19 mouse cellular contexts compared by ENCODE assay signal in the genomic region with DNA sequence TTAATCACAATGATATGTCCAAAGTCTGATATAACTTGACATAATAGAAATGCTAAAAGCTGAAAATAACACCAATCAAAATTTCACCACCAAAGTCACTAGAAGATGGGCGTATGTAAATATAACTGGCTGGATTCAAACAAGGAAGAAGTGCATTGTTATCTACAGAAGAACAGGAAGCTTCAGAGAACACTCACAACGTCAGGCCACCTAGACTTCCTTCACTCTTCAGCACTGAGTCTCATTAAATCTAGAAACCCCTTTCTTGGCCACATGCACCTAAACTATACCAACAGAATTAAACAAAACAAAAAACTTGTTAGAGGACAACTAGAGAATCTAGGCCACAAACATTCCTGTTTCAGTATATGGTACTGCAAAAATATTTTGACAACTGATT. TPM values are rescaled to one million over a fixed set of nuclear protein-coding genes. Genes with fewer than 3 reads are reported as not detected.
DNase-seq lines count a peak whose midpoint lies in the region; ATAC-seq and TF ChIP-seq lines count a peak whose summit lies in the region.
"Had no signal": no experiment of that assay in that cellular context is flagged by ENCODE, and none has a peak within 500 bp of the region (broad histone marks: within the 10 kb centered on the region; RNA-seq: fewer than 3 reads in every experiment).

No protein-coding gene starts in this region.

- WGBS in lung, embryonic 14.5 days: 43% methylated on average over 2 of the region's 2 CpGs
- 27% methylated on average over 2 of the region's 2 CpGs for WGBS in kidney, adult 2 months
- 76% methylated on average over 2 of the region's 2 CpGs for WGBS in hindbrain, embryonic 13.5 days

- TF ChIP-seq EP300 in MEL (IDR thresholded peaks at IDR 0.05; ENCODE audit: low read depth in 1 of 2, low read length in 2 of 2): peak; percentile 41 to 45; a peak in 2 of 4 replicates

- TF ChIP-seq POLR2A in MEL (IDR thresholded peaks at IDR 0.05; ENCODE audit: control insufficient read depth in 1 of 2, insufficient read depth in 1 of 2, low read depth in 1 of 2, low read length in 2 of 2, poor library complexity in 1 of 2): no peak; a peak in 1 of 4 replicates
- TF ChIP-seq POLR2A in kidney, adult 2 months (IDR thresholded peaks at IDR 0.05; ENCODE audit: low read depth, low read length): no peak

- H3K9me3 ChIP-seq in lung, embryonic 14.5 days (ENCODE audit: low read depth, low read length): no peaks in the 10 kb centered on the region
- H3K9me3 ChIP-seq in MEL (replicated peaks; ENCODE audit: insufficient read depth, low read length): no peaks in the 10 kb centered on the region
- no peaks in the 10 kb centered on the region for H3K9me3 ChIP-seq in hindbrain, embryonic 13.5 days
- H3K9me3 ChIP-seq: forebrain, embryonic 15.5 days; kidney, embryonic 15.5 days; midbrain, embryonic 15.5 days; neural tube, embryonic 12.5 days had no signal

- no peak overlapping the region for H3K9ac ChIP-seq in lung, embryonic 14.5 days
- H3K9ac ChIP-seq in MEL (ENCODE audit: control insufficient read depth, low read depth, low read length, poor library complexity, severe bottlenecking): no peak overlapping the region
- H3K9ac ChIP-seq in hindbrain, embryonic 13.5 days: no peak overlapping the region
- H3K9ac ChIP-seq: kidney, embryonic 15.5 days; neural tube, embryonic 12.5 days had no signal

- no peaks in the 10 kb centered on the region for H3K27me3 ChIP-seq in lung, embryonic 14.5 days (ENCODE audit: insufficient read depth, low read length)
- no peaks in the 10 kb centered on the region for H3K27me3 ChIP-seq in MEL (ENCODE audit: control insufficient read depth in 1 of 2, insufficient read depth in 2 of 2, low read length in 2 of 2)
- no peaks in the 10 kb centered on the region for H3K27me3 ChIP-seq in kidney, adult 2 months (replicated peaks; ENCODE audit: control insufficient read depth, insufficient read depth, low read length)
- H3K27me3 ChIP-seq in hindbrain, embryonic 13.5 days: no peaks in the 10 kb centered on the region
- H3K27me3 ChIP-seq: forebrain, embryonic 15.5 days; kidney, embryonic 15.5 days; midbrain, embryonic 15.5 days; neural tube, embryonic 12.5 days had no signal

- no peak for TF ChIP-seq CTCF in gastrocnemius, adult 2 months (IDR thresholded peaks at IDR 0.05)
- no peak for TF ChIP-seq CTCF in lung, embryonic 14.5 days (IDR thresholded peaks at IDR 0.05; ENCODE audit: low read depth)
- no peak for TF ChIP-seq CTCF in MEL (IDR thresholded peaks at IDR 0.05 in 2 of 3, conservative IDR thresholded peaks at IDR 0.05 in 1 of 3; ENCODE audit: control insufficient read depth in 1 of 3, insufficient read depth in 1 of 3, low read depth in 2 of 3, low read length in 3 of 3, poor library complexity in 1 of 3, severe bottlenecking in 1 of 3)
- TF ChIP-seq CTCF in kidney, adult 2 months (conservative IDR thresholded peaks at IDR 0.05; ENCODE audit: insufficient read depth, insufficient read length, low read depth, low read length): no peak

- H3K79me2 ChIP-seq in MEL (ENCODE audit: control insufficient read depth, insufficient read depth, low read length, poor library complexity): peaks cover 88% of the 10 kb centered on the region

- intact Hi-C loops in gastrocnemius, adult 2 months (cut with DNase I): no loop called here
- intact Hi-C loops in gastrocnemius, postnatal 36 days (cut with DNase I): no loop called here

- H3K27ac ChIP-seq in gastrocnemius, adult 2 months: no peak overlapping the region
- H3K27ac ChIP-seq in lung, embryonic 14.5 days (ENCODE audit: low read depth): no peak overlapping the region
- H3K27ac ChIP-seq in MEL (ENCODE audit: control insufficient read depth, low read depth, low read length): no peak overlapping the region
- H3K27ac ChIP-seq in kidney, adult 2 months (ENCODE audit: insufficient read depth, low read depth, low read length): no peak overlapping the region
- H3K27ac ChIP-seq in hindbrain, embryonic 13.5 days: no peak overlapping the region
- H3K27ac ChIP-seq: forebrain, embryonic 15.5 days; hindbrain, postnatal 0 days; kidney, embryonic 15.5 days; layer of hippocampus, adult 2 months; midbrain, embryonic 15.5 days; neural tube, embryonic 12.5 days had no signal

- ATAC-seq in lung, embryonic 14.5 days (ENCODE audit: insufficient read depth): no peak
- ATAC-seq in hindbrain, embryonic 13.5 days (ENCODE audit: low FRiP score): no peak
- ATAC-seq: forebrain, embryonic 15.5 days; hindbrain, postnatal 0 days; midbrain, embryonic 15.5 days had no signal

- no peak for DNase-seq in gastrocnemius, adult 2 months
- DNase-seq in gastrocnemius, postnatal 36 days: no peak
- no peak for DNase-seq in lung, embryonic 14.5 days
- DNase-seq in lung, postnatal 14 days: no peak
- DNase-seq in MEL (ENCODE audit: low read depth, low spot score): peak; percentile 79
- peak; percentile 55 for DNase-seq in naive thymus-derived CD4-positive, alpha-beta T cell, adult 2 months (ENCODE audit: low read depth)
- no peak for DNase-seq in kidney, adult 2 months
- DNase-seq: adrenal gland, adult 8-10 months; cerebellum, adult 8-10 months; heart, adult 11 months; heart, postnatal 14 days had no signal

- peak overlapping the region; percentile 79 for H3K4me3 ChIP-seq in gastrocnemius, adult 2 months
- no peak overlapping the region for H3K4me3 ChIP-seq in lung, embryonic 14.5 days (ENCODE audit: low read depth, low read length)
- H3K4me3 ChIP-seq in MEL (ENCODE audit: control insufficient read depth in 1 of 2, insufficient read depth in 1 of 2, low read depth in 2 of 2, low read length in 2 of 2): no peak overlapping the region; a peak in 1 of 4 replicates
- H3K4me3 ChIP-seq in kidney, adult 2 months (ENCODE audit: insufficient read depth, low read depth, low read length): no peak overlapping the region
- H3K4me3 ChIP-seq in hindbrain, embryonic 13.5 days: no peak overlapping the region
- H3K4me3 ChIP-seq: forebrain, embryonic 15.5 days; layer of hippocampus, adult 2 months; midbrain, embryonic 15.5 days; neural tube, embryonic 12.5 days had no signal

- no peak for TF ChIP-seq RAD21 in MEL (IDR thresholded peaks at IDR 0.05; ENCODE audit: low read depth, low read length)

- H3K4me2 ChIP-seq in lung, embryonic 14.5 days: peak overlapping the region; percentile 21; the same call in 1 of the 2 replicates
- H3K4me2 ChIP-seq in hindbrain, embryonic 13.5 days: no peak overlapping the region
- H3K4me2 ChIP-seq: forebrain, embryonic 15.5 days had no signal

- H3K36me3 ChIP-seq in lung, embryonic 14.5 days (ENCODE audit: insufficient read depth): peaks cover 22% of the 10 kb centered on the region
- H3K36me3 ChIP-seq in MEL (ENCODE audit: control insufficient read depth in 1 of 2, insufficient read depth in 2 of 2, low read length in 2 of 2): peaks cover 13 to 69% of the 10 kb centered on the region in 2 experiments
- no peaks in the 10 kb centered on the region for H3K36me3 ChIP-seq in kidney, adult 2 months (ENCODE audit: control insufficient read depth, insufficient read depth, low read length)
- peaks cover 11% of the 10 kb centered on the region for H3K36me3 ChIP-seq in hindbrain, embryonic 13.5 days
- H3K36me3 ChIP-seq: midbrain, embryonic 15.5 days had no signal

- H3K4me1 ChIP-seq in lung, embryonic 14.5 days (ENCODE audit: insufficient read depth): peaks cover 25% of the 10 kb centered on the region
- peaks cover 34 to 49% of the 10 kb centered on the region in 2 experiments for H3K4me1 ChIP-seq in MEL (ENCODE audit: control insufficient read depth in 1 of 2, insufficient read depth in 2 of 2, low read length in 2 of 2)
- peaks cover 51% of the 10 kb centered on the region for H3K4me1 ChIP-seq in kidney, adult 2 months (ENCODE audit: control insufficient read depth, insufficient read depth, low read length)
- peaks cover 67% of the 10 kb centered on the region for H3K4me1 ChIP-seq in hindbrain, embryonic 13.5 days (replicated peaks)

RNA-seq across cellular contexts. Expression of a gene that starts 3.6 kb away (rescaled TPM):
- total RNA-seq in gastrocnemius, adult 2 months (2021): 100 to 1,000 TPM; 226 to 229 TPM
- 100 to 1,000 TPM; 192 to 206 TPM for total RNA-seq in gastrocnemius, postnatal 36 days (2021)
- 687 and 693 TPM in 2 replicates for polyA plus RNA-seq in lung, embryonic 14.5 days (2014; fragmentation: Nextera tagmentation; extraction: Ambion mirVana)
- 541 and 555 TPM in 2 replicates for total RNA-seq in MEL (2012; rRNA removed)
- 100 to 1,000 TPM in 1 of 2 experiments, not detected in 1; 617 TPM for polyA plus RNA-seq in MEL (2012; ENCODE audit: insufficient read depth in 1 of 2, insufficient read length in 2 of 2, low read depth in 1 of 2, low replicate concordance in 2 of 2, missing spikeins in 1 of 2)
- polyA plus RNA-seq in kidney, adult 2 months (2012; rRNA removed): 490 and 503 TPM in 2 replicates
- 622 and 633 TPM in 2 replicates for polyA plus RNA-seq in hindbrain, embryonic 13.5 days (2015; fragmentation: Nextera tagmentation; extraction: Ambion mirVana)

RNA-seq across cellular contexts. Expression of a gene that starts 16.3 kb away (rescaled TPM):
- total RNA-seq in gastrocnemius, adult 2 months (2021): 1 to 10 TPM; 2.6 to 3.0 TPM
- total RNA-seq in gastrocnemius, postnatal 36 days (2021): 1 to 10 TPM; 2.7 to 3.5 TPM
- 32.5 and 32.9 TPM in 2 replicates for polyA plus RNA-seq in lung, embryonic 14.5 days (2014; fragmentation: Nextera tagmentation; extraction: Ambion mirVana)
- total RNA-seq in MEL (2012; rRNA removed): 29.7 and 35.5 TPM in 2 replicates
- polyA plus RNA-seq in MEL (2012; ENCODE audit: insufficient read depth in 1 of 2, insufficient read length in 2 of 2, low read depth in 1 of 2, low replicate concordance in 2 of 2, missing spikeins in 1 of 2): 10 to 100 TPM in 1 of 2 experiments, not detected in 1; 59.8 TPM
- 19.8 and 22.1 TPM in 2 replicates for polyA plus RNA-seq in kidney, adult 2 months (2012; rRNA removed)
- polyA plus RNA-seq in hindbrain, embryonic 13.5 days (2015; fragmentation: Nextera tagmentation; extraction: Ambion mirVana): 30.0 and 32.9 TPM in 2 replicates

RNA-seq across cellular contexts. Expression of a gene that starts 22.2 kb away (rescaled TPM):
- 10 to 100 TPM; 49.7 to 71.0 TPM for total RNA-seq in gastrocnemius, adult 2 months (2021)
- 10 to 100 TPM; 47.5 to 49.6 TPM for total RNA-seq in gastrocnemius, postnatal 36 days (2021)
- polyA plus RNA-seq in lung, embryonic 14.5 days (2014; fragmentation: Nextera tagmentation; extraction: Ambion mirVana): 89.9 and 100 TPM in 2 replicates
- total RNA-seq in MEL (2012; rRNA removed): 75.0 and 75.5 TPM in 2 replicates
- polyA plus RNA-seq in MEL (2012; ENCODE audit: insufficient read depth in 1 of 2, insufficient read length in 2 of 2, low read depth in 1 of 2, low replicate concordance in 2 of 2, missing spikeins in 1 of 2): 10 to 100 TPM in 1 of 2 experiments, not detected in 1; 68.5 TPM
- 56.3 and 58.2 TPM in 2 replicates for polyA plus RNA-seq in kidney, adult 2 months (2012; rRNA removed)
- 92.9 and 96.8 TPM in 2 replicates for polyA plus RNA-seq in hindbrain, embryonic 13.5 days (2015; fragmentation: Nextera tagmentation; extraction: Ambion mirVana)

RNA-seq across cellular contexts. Expression of a gene that starts 32.5 kb away (rescaled TPM):
- total RNA-seq in gastrocnemius, adult 2 months (2021): 10 to 100 TPM; 25.4 to 28.7 TPM
- total RNA-seq in gastrocnemius, postnatal 36 days (2021): 10 to 100 TPM; 21.2 to 24.7 TPM
- 140 and 141 TPM in 2 replicates for polyA plus RNA-seq in lung, embryonic 14.5 days (2014; fragmentation: Nextera tagmentation; extraction: Ambion mirVana)
- total RNA-seq in MEL (2012; rRNA removed): 249 and 295 TPM in 2 replicates
- polyA plus RNA-seq in MEL (2012; ENCODE audit: insufficient read depth in 1 of 2, insufficient read length in 2 of 2, low read depth in 1 of 2, low replicate concordance in 2 of 2, missing spikeins in 1 of 2): 100 to 1,000 TPM in 1 of 2 experiments, not detected in 1; 215 TPM
- polyA plus RNA-seq in kidney, adult 2 months (2012; rRNA removed): 137 and 144 TPM in 2 replicates
- 177 and 182 TPM in 2 replicates for polyA plus RNA-seq in hindbrain, embryonic 13.5 days (2015; fragmentation: Nextera tagmentation; extraction: Ambion mirVana)

RNA-seq across cellular contexts. Expression of a gene that starts 41.5 kb away (rescaled TPM):
- total RNA-seq in gastrocnemius, adult 2 months (2021): under 1 TPM; 0.10 to 0.20 TPM
- under 1 TPM; 0.23 to 0.42 TPM for total RNA-seq in gastrocnemius, postnatal 36 days (2021)
- 0.16 and 0.34 TPM in 2 replicates for polyA plus RNA-seq in lung, embryonic 14.5 days (2014; fragmentation: Nextera tagmentation; extraction: Ambion mirVana)
- total RNA-seq in MEL (2012; rRNA removed): 0.08 TPM in 1 of 2 replicates, not detected in the other
- under 1 TPM in 1 of 2 experiments, not detected in 1; 0.07 TPM for polyA plus RNA-seq in MEL (2012; ENCODE audit: insufficient read depth in 1 of 2, insufficient read length in 2 of 2, low read depth in 1 of 2, low replicate concordance in 2 of 2, missing spikeins in 1 of 2)
- 1.4 and 1.8 TPM in 2 replicates for polyA plus RNA-seq in kidney, adult 2 months (2012; rRNA removed)
- polyA plus RNA-seq in hindbrain, embryonic 13.5 days (2015; fragmentation: Nextera tagmentation; extraction: Ambion mirVana): 0.14 and 0.17 TPM in 2 replicates
- total RNA-seq: ES-E14 had no signal

Comparison
In these comparisons a context has a peak if more than half of its experiments do, and no peak if none do; other contexts are left out.
1. DNase-seq: peak in MEL (single experiment) and naive thymus-derived CD4-positive, alpha-beta T cell, adult 2 months (single experiment); none in gastrocnemius, adult 2 months (single experiment), gastrocnemius, postnatal 36 days (0 of 2), lung, embryonic 14.5 days (single experiment), lung, postnatal 14 days (single experiment) and kidney, adult 2 months (single experiment).